8 mouse cellular contexts compared by ENCODE assay signal in the genomic region with DNA sequence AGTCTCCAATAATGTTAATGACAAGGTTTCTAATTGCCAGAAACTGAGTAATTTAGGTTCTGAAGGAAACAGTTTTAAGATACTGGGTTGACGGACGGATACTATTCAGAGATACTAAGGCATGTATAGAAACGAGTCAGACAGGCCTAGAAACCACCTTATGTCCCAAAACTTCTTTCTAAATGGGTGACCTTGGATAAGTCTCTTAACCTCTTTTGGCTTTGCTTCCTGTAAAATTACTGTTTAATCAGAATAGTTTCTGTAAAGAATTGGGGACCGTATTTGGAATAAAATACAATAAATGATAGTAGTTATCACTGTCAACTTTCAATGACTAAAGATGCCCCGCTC. TPM values are rescaled to one million over a fixed set of nuclear protein-coding genes. Genes with fewer than 3 reads are reported as not detected.
DNase-seq lines count a peak whose midpoint lies in the region; ATAC-seq lines count a peak whose summit lies in the region.

No protein-coding gene starts in this region.

- H3K4me2 ChIP-seq in kidney, embryonic 15.5 days, result peak overlapping the region; percentile 90
- H3K4me2 ChIP-seq in embryonic facial prominence, embryonic 11.5 days (ENCODE audit: low read depth, low read length), result no peak overlapping the region
- H3K4me2 ChIP-seq in hindbrain, embryonic 16.5 days (ENCODE audit: low read length), result peak overlapping the region; percentile 47
- peak overlapping the region; percentile 47 for H3K4me2 ChIP-seq in midbrain, embryonic 14.5 days (ENCODE audit: low read length)

- no peak overlapping the region for H3K9ac ChIP-seq in kidney, embryonic 15.5 days
- H3K9ac ChIP-seq in embryonic facial prominence, embryonic 11.5 days (replicated peaks; ENCODE audit: low read length), result no peak overlapping the region
- no peak overlapping the region for H3K9ac ChIP-seq in hindbrain, embryonic 16.5 days (ENCODE audit: low read depth, low read length)
- H3K9ac ChIP-seq in midbrain, embryonic 14.5 days (replicated peaks; ENCODE audit: low read length), result no peak overlapping the region

- H3K27me3 ChIP-seq in kidney, embryonic 15.5 days, result no peaks in the 10 kb centered on the region
- no peaks in the 10 kb centered on the region for H3K27me3 ChIP-seq in embryonic facial prominence, embryonic 11.5 days (ENCODE audit: control insufficient read depth, insufficient read depth, low read length)
- no peaks in the 10 kb centered on the region for H3K27me3 ChIP-seq in hindbrain, embryonic 16.5 days (replicated peaks; ENCODE audit: control insufficient read depth, insufficient read depth, low read length)
- no peaks in the 10 kb centered on the region for H3K27me3 ChIP-seq in midbrain, embryonic 14.5 days (ENCODE audit: control insufficient read depth, insufficient read depth, low read length)

- no peaks in the 10 kb centered on the region for H3K9me3 ChIP-seq in kidney, embryonic 15.5 days (replicated peaks)
- H3K9me3 ChIP-seq in embryonic facial prominence, embryonic 11.5 days (replicated peaks; ENCODE audit: control insufficient read depth, low read length), result no peaks in the 10 kb centered on the region
- H3K9me3 ChIP-seq in hindbrain, embryonic 16.5 days (ENCODE audit: control insufficient read depth, low read length), result no peaks in the 10 kb centered on the region
- no peaks in the 10 kb centered on the region for H3K9me3 ChIP-seq in midbrain, embryonic 14.5 days (ENCODE audit: control insufficient read depth, low read length)

- no peak for ATAC-seq in kidney, embryonic 15.5 days (replicated peaks; ENCODE audit: low FRiP score)
- no peak for ATAC-seq in embryonic facial prominence, embryonic 11.5 days (replicated peaks; ENCODE audit: insufficient number of reproducible peaks, low FRiP score, low TSS enrichment, low read depth)
- ATAC-seq in hindbrain, embryonic 16.5 days, result no peak
- no peak for ATAC-seq in midbrain, embryonic 14.5 days (ENCODE audit: low FRiP score, low TSS enrichment)
- no peak for ATAC-seq in monocyte, adult 5-6 weeks (replicated peaks; ENCODE audit: insufficient number of reproducible peaks, low FRiP score, low TSS enrichment, poor library complexity, severe bottlenecking)

- peak overlapping the region; percentile 66 for H3K4me3 ChIP-seq in kidney, embryonic 15.5 days (replicated peaks)
- peak overlapping the region; percentile 93 for H3K4me3 ChIP-seq in embryonic facial prominence, embryonic 11.5 days (ENCODE audit: low read depth, low read length)
- peak overlapping the region; percentile 89 for H3K4me3 ChIP-seq in hindbrain, embryonic 16.5 days (ENCODE audit: low read length)
- peak overlapping the region; percentile 96 for H3K4me3 ChIP-seq in midbrain, embryonic 14.5 days (replicated peaks; ENCODE audit: low read depth, low read length)

- no peaks in the 10 kb centered on the region for H3K36me3 ChIP-seq in kidney, embryonic 15.5 days
- no peaks in the 10 kb centered on the region for H3K36me3 ChIP-seq in embryonic facial prominence, embryonic 11.5 days (replicated peaks; ENCODE audit: control insufficient read depth, insufficient read depth, low read depth, low read length)
- no peaks in the 10 kb centered on the region for H3K36me3 ChIP-seq in hindbrain, embryonic 16.5 days (ENCODE audit: control insufficient read depth, insufficient read depth, low read length)
- no peaks in the 10 kb centered on the region for H3K36me3 ChIP-seq in midbrain, embryonic 14.5 days (ENCODE audit: control insufficient read depth, insufficient read depth, low read length)

- intact Hi-C loops in gastrocnemius, postnatal 14 days (cut with DNase I; ENCODE audit: low total_unique reads), result no loop called here

- 22% methylated on average over 5 of the region's 5 CpGs for WGBS in kidney, embryonic 15.5 days
- 14% methylated on average over 5 of the region's 5 CpGs for WGBS in embryonic facial prominence, embryonic 11.5 days
- 17% methylated on average over 5 of the region's 5 CpGs for WGBS in hindbrain, embryonic 16.5 days
- WGBS in midbrain, embryonic 14.5 days, result 13% methylated on average over 5 of the region's 5 CpGs

- DNase-seq in kidney, adult 9 months, result no peak
- DNase-seq in embryonic facial prominence, embryonic 11.5 days (ENCODE audit: low spot score), result no peak
- no peak for DNase-seq in midbrain, embryonic 14.5 days
- no peak for DNase-seq in cerebellum, adult 9-10 months
- DNase-seq in gastrocnemius, postnatal 14 days, result no peak

- H3K4me1 ChIP-seq in kidney, embryonic 15.5 days, result peaks cover 38% of the 10 kb centered on the region
- H3K4me1 ChIP-seq in embryonic facial prominence, embryonic 11.5 days (ENCODE audit: control insufficient read depth, insufficient read depth, low read length), result no peaks in the 10 kb centered on the region
- peaks cover 22% of the 10 kb centered on the region for H3K4me1 ChIP-seq in hindbrain, embryonic 16.5 days (ENCODE audit: control insufficient read depth, insufficient read depth, low read depth, low read length)
- peaks cover 8% of the 10 kb centered on the region; the same call in 1 of the 2 replicates for H3K4me1 ChIP-seq in midbrain, embryonic 14.5 days (ENCODE audit: control insufficient read depth, insufficient read depth, low read length)

- H3K27ac ChIP-seq in kidney, embryonic 15.5 days, result peak overlapping the region; percentile 98
- H3K27ac ChIP-seq in embryonic facial prominence, embryonic 11.5 days (replicated peaks; ENCODE audit: low read depth, low read length), result no peak overlapping the region
- peak overlapping the region; percentile 57; the same call in 1 of the 2 replicates for H3K27ac ChIP-seq in hindbrain, embryonic 16.5 days (ENCODE audit: low read depth, low read length)
- peak overlapping the region; percentile 88 for H3K27ac ChIP-seq in midbrain, embryonic 14.5 days (replicated peaks; ENCODE audit: low read depth, low read length)

RNA-seq across cellular contexts. Expression of a gene that starts 0.9 kb away (rescaled TPM):
- 29.0 and 33.5 TPM in 2 replicates for polyA plus RNA-seq in kidney, embryonic 15.5 days (2015; fragmentation: Nextera tagmentation; extraction: Ambion mirVana)
- 11.5 and 11.8 TPM in 2 replicates for polyA plus RNA-seq in embryonic facial prominence, embryonic 11.5 days (2014; fragmentation: Nextera tagmentation; extraction: Ambion mirVana)
- polyA plus RNA-seq in hindbrain, embryonic 16.5 days (2015; fragmentation: Nextera tagmentation; extraction: Ambion mirVana), result 26.8 and 32.9 TPM in 2 replicates
- polyA plus RNA-seq in midbrain, embryonic 14.5 days (2014; fragmentation: Nextera tagmentation; extraction: Ambion mirVana), result 23.4 and 27.3 TPM in 2 replicates
- 42.3 to 110 TPM (median 48.2 TPM) in 3 replicates for total RNA-seq in monocyte, adult 5-6 weeks (2017)
- total RNA-seq in gastrocnemius, postnatal 14 days (2021), result 10 to 100 TPM; 40.6 to 45.7 TPM

RNA-seq across cellular contexts. Expression of a gene that starts 38.6 kb away (rescaled TPM):
- 3.8 and 4.1 TPM in 2 replicates for polyA plus RNA-seq in kidney, embryonic 15.5 days (2015; fragmentation: Nextera tagmentation; extraction: Ambion mirVana)
- polyA plus RNA-seq in embryonic facial prominence, embryonic 11.5 days (2014; fragmentation: Nextera tagmentation; extraction: Ambion mirVana), result 1.3 and 1.8 TPM in 2 replicates
- 0.16 and 0.39 TPM in 2 replicates for polyA plus RNA-seq in hindbrain, embryonic 16.5 days (2015; fragmentation: Nextera tagmentation; extraction: Ambion mirVana)
- polyA plus RNA-seq in midbrain, embryonic 14.5 days (2014; fragmentation: Nextera tagmentation; extraction: Ambion mirVana), result 0.26 and 0.30 TPM in 2 replicates
- total RNA-seq in monocyte, adult 5-6 weeks (2017), result 0.10 to 0.57 TPM in 2 of 3 replicates, not detected in the other
- under 1 TPM; 0.29 to 0.43 TPM for total RNA-seq in gastrocnemius, postnatal 14 days (2021)
